Mouse (Mus musculus): ENCODE data around the gene Arhgap40. TPM values are rescaled to one million over a fixed set of nuclear protein-coding genes. Genes with fewer than 3 reads are reported as not detected.

Arhgap40 gene
- polyA plus RNA-seq, 1 experiment from 2014 or later = 0.40 TPM

DNA sequence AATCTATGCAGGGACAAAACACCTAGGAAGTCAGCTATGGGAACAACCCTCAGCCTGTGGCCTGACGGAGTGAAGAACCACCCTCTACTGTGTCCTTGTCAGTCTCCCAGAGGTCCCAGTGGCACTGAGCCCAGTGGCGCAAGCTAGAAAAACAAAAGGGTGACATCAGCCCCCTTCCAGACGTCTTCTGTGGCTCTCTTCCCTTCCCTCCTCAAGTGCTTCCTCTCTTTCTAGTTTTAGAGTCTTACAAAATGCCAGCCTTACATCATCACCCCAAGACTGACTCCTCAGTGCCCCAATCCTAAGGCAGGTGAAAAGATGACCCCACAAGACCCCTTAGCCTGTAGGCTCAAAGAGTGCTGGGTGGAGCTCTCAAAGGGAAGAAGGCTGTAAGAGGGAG lies 77.9 kb downstream of the Arhgap40 start:
- peaks cover 11% of the 10 kb centered on the region for H3K4me1 ChIP-seq (ENCODE audit: control insufficient read depth, insufficient read depth, low read length)
- no peak overlapping the region for H3K27ac ChIP-seq (ENCODE audit: low read depth, low read length)
- no peaks in the 10 kb centered on the region for H3K9me3 ChIP-seq (ENCODE audit: control insufficient read depth, low read length)
- WGBS = 68% methylated on average over 3 of the region's 3 CpGs
- H3K27me3 ChIP-seq (ENCODE audit: control insufficient read depth, insufficient read depth, low read length) = no peaks in the 10 kb centered on the region
- H3K4me2 ChIP-seq = no peak overlapping the region
- no peak overlapping the region for H3K9ac ChIP-seq (ENCODE audit: low read length)
- no peaks in the 10 kb centered on the region for H3K36me3 ChIP-seq (ENCODE audit: control insufficient read depth, insufficient read depth, low read length)
- DNase-seq (ENCODE audit: low spot score, missing footprints) (no peak), ATAC-seq (ENCODE audit: low FRiP score) (no peak)
- no peak overlapping the region for H3K4me3 ChIP-seq (ENCODE audit: low read depth, low read length)

DNA sequence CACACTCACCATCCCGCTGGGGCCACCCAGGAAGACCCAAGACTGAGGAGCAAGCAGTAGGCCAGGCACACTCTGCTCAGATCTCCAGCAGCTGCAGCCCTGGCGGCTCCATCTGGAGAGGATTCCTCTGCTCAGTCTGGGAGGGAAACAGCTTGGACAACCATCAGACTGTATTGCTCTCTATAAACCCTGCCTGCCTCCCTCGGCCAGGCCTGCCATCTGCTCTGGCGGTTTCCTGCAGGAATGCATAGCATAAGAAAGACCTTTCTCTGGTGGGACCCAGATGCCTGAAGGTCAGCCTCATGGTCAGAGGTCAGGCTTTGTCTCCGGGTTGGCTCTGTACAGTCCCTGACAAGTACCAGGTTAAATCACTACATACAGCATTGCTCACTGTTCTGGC lies 78.7 kb downstream of the Arhgap40 start:
- Histone ChIP-seq H3K27ac (ENCODE audit: low read depth, low read length) (no peak overlapping the region), H3K36me3 (ENCODE audit: control insufficient read depth, insufficient read depth, low read length) (no peaks in the 10 kb centered on the region), H3K9ac (ENCODE audit: low read length) (no peak overlapping the region), H3K4me2 (no peak overlapping the region), H3K27me3 (ENCODE audit: control insufficient read depth, insufficient read depth, low read length) (no peaks in the 10 kb centered on the region), H3K4me3 (ENCODE audit: low read depth, low read length) (no peak overlapping the region), H3K9me3 (ENCODE audit: control insufficient read depth, low read length) (no peaks in the 10 kb centered on the region), H3K4me1 (ENCODE audit: control insufficient read depth, insufficient read depth, low read length) (peaks cover 12% of the 10 kb centered on the region)
- 65% methylated on average over 5 of the region's 5 CpGs for WGBS
- peak; percentile 74 for DNase-seq (ENCODE audit: low spot score, missing footprints)
- ATAC-seq (ENCODE audit: low FRiP score) = peak; percentile 38; the same call in 1 of the 2 replicates

DNA sequence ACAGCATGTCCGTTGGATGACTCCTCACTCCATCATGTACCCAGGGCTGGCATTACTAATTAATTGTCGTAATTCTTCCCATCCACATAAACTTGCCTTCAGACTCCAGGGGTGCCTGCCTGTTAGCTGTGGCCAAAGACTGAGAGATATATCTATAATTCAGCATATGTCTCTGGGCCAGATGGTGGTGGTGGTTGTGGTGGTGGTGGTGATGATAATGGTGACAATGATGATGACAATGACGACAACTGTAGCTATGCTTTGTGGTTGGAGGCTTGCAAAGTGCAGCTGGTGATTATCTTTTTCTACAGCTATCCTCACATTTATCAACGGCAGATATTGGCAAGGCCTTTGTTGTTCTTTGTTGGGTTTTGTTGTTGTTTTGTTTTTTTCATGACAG lies 80.8 kb downstream of the Arhgap40 start:
- Histone ChIP-seq H3K9ac (ENCODE audit: low read length) (no peak overlapping the region), H3K27me3 (ENCODE audit: control insufficient read depth, insufficient read depth, low read length) (no peaks in the 10 kb centered on the region), H3K4me2 (no peak overlapping the region), H3K4me3 (ENCODE audit: low read depth, low read length) (no peak overlapping the region), H3K36me3 (ENCODE audit: control insufficient read depth, insufficient read depth, low read length) (no peaks in the 10 kb centered on the region), H3K9me3 (ENCODE audit: control insufficient read depth, low read length) (no peaks in the 10 kb centered on the region), H3K4me1 (ENCODE audit: control insufficient read depth, insufficient read depth, low read length) (peaks cover 12% of the 10 kb centered on the region), H3K27ac (ENCODE audit: low read depth, low read length) (no peak overlapping the region)
- no peak for ATAC-seq (ENCODE audit: low FRiP score)
- peak; percentile 33 for DNase-seq (ENCODE audit: low spot score, missing footprints)
- WGBS = 84% methylated on average over 4 of the region's 4 CpGs

DNA sequence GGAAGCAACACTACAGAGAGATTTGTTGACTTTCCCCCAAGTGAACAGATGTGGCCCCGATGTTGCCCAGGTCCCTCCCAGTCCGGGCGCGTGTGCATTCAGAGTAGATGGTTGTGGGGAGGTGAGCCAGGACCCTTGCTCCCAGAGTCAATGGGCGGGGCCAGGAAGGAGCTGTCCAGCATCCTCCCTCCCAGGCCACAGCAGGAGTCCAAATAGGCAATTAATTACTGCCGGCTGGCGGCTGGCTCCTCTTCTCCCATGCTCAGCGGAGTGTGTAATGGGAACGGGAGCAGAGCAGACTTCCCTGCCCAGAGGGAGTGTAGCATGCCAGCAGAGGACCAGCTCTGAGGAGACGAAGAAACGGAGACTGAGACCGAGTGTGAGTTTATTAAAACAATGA lies 82.5 kb downstream of the Arhgap40 start:
- Histone ChIP-seq H3K9me3 (ENCODE audit: control insufficient read depth, low read length) (no peaks in the 10 kb centered on the region), H3K9ac (ENCODE audit: low read length) (no peak overlapping the region), H3K4me2 (peak overlapping the region; percentile 23; the same call in 1 of the 2 replicates), H3K27me3 (ENCODE audit: control insufficient read depth, insufficient read depth, low read length) (no peaks in the 10 kb centered on the region), H3K4me3 (ENCODE audit: low read depth, low read length) (no peak overlapping the region), H3K4me1 (ENCODE audit: control insufficient read depth, insufficient read depth, low read length) (peaks cover 5% of the 10 kb centered on the region), H3K27ac (ENCODE audit: low read depth, low read length) (no peak overlapping the region), H3K36me3 (ENCODE audit: control insufficient read depth, insufficient read depth, low read length) (no peaks in the 10 kb centered on the region)
- ATAC-seq (ENCODE audit: low FRiP score) (peak; percentile 80), DNase-seq (ENCODE audit: low spot score, missing footprints) (peak; percentile 89)
- under 1% methylated on average over 12 of the region's 12 CpGs for WGBS

DNA sequence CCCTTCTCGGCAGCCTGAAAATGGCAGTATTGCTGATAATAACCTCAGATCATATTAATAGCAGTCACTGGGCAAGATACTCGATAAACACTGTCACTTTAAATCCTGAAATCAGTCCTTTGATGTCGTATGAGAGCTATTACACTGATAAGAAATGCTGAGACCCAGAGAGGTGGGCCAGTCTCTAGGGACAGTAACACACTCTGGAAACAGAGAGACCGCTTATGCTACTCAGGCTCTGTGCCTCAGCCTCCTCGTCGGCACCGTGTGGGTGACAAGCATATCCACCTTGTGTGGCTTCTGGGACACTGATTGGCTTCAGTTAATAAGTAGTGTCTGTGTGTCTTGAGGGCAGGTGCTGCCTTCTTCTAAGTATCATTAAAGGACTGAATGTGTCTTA lies 83.0 kb downstream of the Arhgap40 start:
- no peak overlapping the region for H3K4me3 ChIP-seq (ENCODE audit: low read depth, low read length)
- WGBS = 20% methylated on average over 7 of the region's 7 CpGs
- no peaks in the 10 kb centered on the region for H3K9me3 ChIP-seq (ENCODE audit: control insufficient read depth, low read length)
- ATAC-seq (ENCODE audit: low FRiP score) (peak; percentile 60; the same call in 1 of the 2 replicates), DNase-seq (ENCODE audit: low spot score, missing footprints) (peak; percentile 77)
- peak overlapping the region; percentile 23; the same call in 1 of the 2 replicates for H3K4me2 ChIP-seq
- no peak overlapping the region for H3K9ac ChIP-seq (ENCODE audit: low read length)
- no peaks in the 10 kb centered on the region for H3K36me3 ChIP-seq (ENCODE audit: control insufficient read depth, insufficient read depth, low read length)
- no peak overlapping the region for H3K27ac ChIP-seq (ENCODE audit: low read depth, low read length)
- no peaks in the 10 kb centered on the region for H3K27me3 ChIP-seq (ENCODE audit: control insufficient read depth, insufficient read depth, low read length)
- H3K4me1 ChIP-seq (ENCODE audit: control insufficient read depth, insufficient read depth, low read length) = peaks cover 5% of the 10 kb centered on the region

DNA sequence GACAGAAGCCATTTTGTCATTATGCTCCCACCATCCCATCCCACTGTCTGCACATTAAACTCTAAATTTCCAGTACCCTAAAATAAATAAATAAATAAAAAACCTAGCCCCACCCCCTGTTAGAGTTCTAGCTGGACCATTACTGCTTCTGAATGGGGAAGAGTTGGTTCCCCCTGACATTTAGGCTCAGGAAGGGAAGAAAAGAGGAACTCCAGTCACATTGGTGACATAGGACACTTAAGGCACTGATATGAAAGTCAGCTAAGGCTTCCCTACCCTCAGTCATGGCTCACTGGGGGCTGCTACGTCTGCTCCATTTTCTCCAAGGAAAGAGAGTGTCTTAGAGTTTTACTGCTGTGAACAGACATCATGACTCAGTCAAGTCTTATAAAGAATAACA lies 84.2 kb downstream of the Arhgap40 start:
- Histone ChIP-seq H3K4me2 (no peak overlapping the region), H3K27ac (ENCODE audit: low read depth, low read length) (no peak overlapping the region), H3K36me3 (ENCODE audit: control insufficient read depth, insufficient read depth, low read length) (no peaks in the 10 kb centered on the region), H3K4me3 (ENCODE audit: low read depth, low read length) (no peak overlapping the region), H3K9ac (ENCODE audit: low read length) (no peak overlapping the region), H3K4me1 (ENCODE audit: control insufficient read depth, insufficient read depth, low read length) (peaks cover 5% of the 10 kb centered on the region), H3K27me3 (ENCODE audit: control insufficient read depth, insufficient read depth, low read length) (no peaks in the 10 kb centered on the region), H3K9me3 (ENCODE audit: control insufficient read depth, low read length) (no peaks in the 10 kb centered on the region)
- DNase-seq (ENCODE audit: low spot score, missing footprints) (peak; percentile 31), ATAC-seq (ENCODE audit: low FRiP score) (no peak)
- WGBS = 74% methylated on average over 1 of the region's 1 CpGs

Other genes with a start within 250 kb of the Arhgap40 start
- 2.3 and 2.8 TPM in 2 replicates for gene Lbp, start 206.3 kb upstream of the Arhgap40 start, polyA plus RNA-seq (2014; fragmentation: Nextera tagmentation; extraction: Ambion mirVana)
- gene Snhg11, start 137.2 kb upstream of the Arhgap40 start, polyA plus RNA-seq (2014; fragmentation: Nextera tagmentation; extraction: Ambion mirVana) = 19.8 and 24.1 TPM in 2 replicates
- 20.1 and 22.4 TPM in 2 replicates for gene Ralgapb, start 102.9 kb upstream of the Arhgap40 start, polyA plus RNA-seq (2014; fragmentation: Nextera tagmentation; extraction: Ambion mirVana)
- not detected in 2 replicates for gene Adig, start 10.2 kb upstream of the Arhgap40 start, polyA plus RNA-seq (2014; fragmentation: Nextera tagmentation; extraction: Ambion mirVana)
- gene Slc32a1, start 98.0 kb downstream of the Arhgap40 start, polyA plus RNA-seq (2014; fragmentation: Nextera tagmentation; extraction: Ambion mirVana) = 1.9 and 2.3 TPM in 2 replicates
- gene Actr5, start 112.1 kb downstream of the Arhgap40 start, polyA plus RNA-seq (2014; fragmentation: Nextera tagmentation; extraction: Ambion mirVana) = 15.3 and 16.0 TPM in 2 replicates
- gene Ppp1r16b, start 152.6 kb downstream of the Arhgap40 start, polyA plus RNA-seq (2014; fragmentation: Nextera tagmentation; extraction: Ambion mirVana) = 3.2 and 3.3 TPM in 2 replicates